Mouse (Mus musculus) midbrain, embryonic 14.5 days (tissue): ENCODE results near the gene Pigg. TPM values are rescaled to one million over a fixed set of nuclear protein-coding genes. Genes with fewer than 3 reads are reported as not detected.

Experiments
- ATAC-seq: fragments of 200-750 bp; cut with Nextera tagmentation; 2 replicates; pipeline ENCODE4 v1.8.0; 2017; ENCODE audit warnings: moderate number of reproducible peaks, moderate library complexity; ENCODE audit not compliant: low FRiP score, low TSS enrichment
- DNase-seq: peaks from one replicate; pipeline ENCODE4 v3.0.0-alpha.2; 2015
- H3K27ac ChIP-seq: fragments of 300-500 bp; sonication (generic); replicated peaks from 2 replicates; pipeline ENCODE4 v1.5.1; 2014; ENCODE audit warnings: mild to moderate bottlenecking, low read depth, low read length, moderate library complexity
- H3K27me3 ChIP-seq: fragments of 300-500 bp; sonication (generic); 2 replicates; pipeline ENCODE4 v1.6.1; 2014; ENCODE audit warnings: low read length, control low read depth, mixed read lengths; ENCODE audit not compliant: control insufficient read depth, insufficient read depth
- H3K36me3 ChIP-seq: fragments of 300-500 bp; sonication (generic); 2 replicates; pipeline ENCODE4 v1.6.1; 2014; ENCODE audit warnings: low read length, control low read depth; ENCODE audit not compliant: control insufficient read depth, insufficient read depth
- H3K4me1 ChIP-seq: fragments of 300-500 bp; sonication (generic); 2 replicates; pipeline ENCODE4 v1.6.1; 2014; ENCODE audit warnings: mild to moderate bottlenecking, antibody characterized with exemption, low read length, control low read depth; ENCODE audit not compliant: control insufficient read depth, insufficient read depth
- H3K4me2 ChIP-seq: fragments of 300-500 bp; sonication (generic); 2 replicates; pipeline ENCODE4 v1.6.1; 2014; ENCODE audit warnings: mild to moderate bottlenecking, low read length, moderate library complexity
- H3K4me3 ChIP-seq: fragments of 300-500 bp; sonication (generic); replicated peaks from 2 replicates; pipeline ENCODE4 v1.5.1; 2014; ENCODE audit warnings: low read depth, low read length
- H3K9ac ChIP-seq: fragments of 300-500 bp; sonication (generic); replicated peaks from 2 replicates; pipeline ENCODE4 v1.6.1; 2014; ENCODE audit warnings: mild to moderate bottlenecking, low read length, moderate library complexity
- H3K9me3 ChIP-seq: fragments of 300-500 bp; sonication (generic); 2 replicates; pipeline ENCODE4 v1.6.1; 2016; ENCODE audit warnings: low read length, control low read depth, mixed read lengths; ENCODE audit not compliant: control insufficient read depth
- WGBS: fragments of 180-500 bp; shearing (Covaris S2); extraction: QIAGEN DNeasy Blood & Tissue Kit; methylation state at CpG from one replicate; pipeline ENCODE4 v1.1.7; 2014; 5-methylcytosine and 5-hydroxymethylcytosine counted together
- polyA plus RNA-seq: library from polyadenylated mRNA; unstranded; fragments of >200 nt; fragmentation: Nextera tagmentation; extraction: Ambion mirVana; gene quantifications from 2 replicates; pipeline ENCODE4 v1.2.1, GENCODE M21; 2014

Gene Pigg
- polyA plus RNA-seq, 1 experiment from 2014 or later = 2.9 TPM

DNA sequence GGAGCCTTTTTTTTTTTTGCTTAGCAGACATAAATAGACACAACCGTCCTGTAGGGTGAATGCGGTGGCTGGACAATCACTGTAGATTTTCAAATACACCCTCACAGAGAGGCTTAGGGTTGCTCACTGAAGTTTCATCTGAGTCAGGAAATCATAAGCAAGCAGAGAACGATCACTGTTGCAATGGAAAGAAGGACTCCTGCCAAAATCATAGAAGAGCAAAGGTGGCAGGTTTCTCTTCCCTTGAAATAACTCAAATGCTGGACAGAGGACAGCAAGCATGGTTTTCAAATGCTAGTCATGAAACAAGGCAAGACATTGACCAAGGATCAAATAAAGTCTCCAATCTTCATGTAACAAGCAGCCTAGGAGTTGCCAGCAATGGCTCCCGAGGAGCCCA lies 65.9 kb downstream of the Pigg start:
- Histone ChIP-seq H3K36me3 (no peaks in the 10 kb centered on the region), H3K4me3 (no peak overlapping the region), H3K27ac (no peak overlapping the region), H3K4me2 (no peak overlapping the region), H3K9me3 (no peaks in the 10 kb centered on the region), H3K27me3 (no peaks in the 10 kb centered on the region), H3K4me1 (no peaks in the 10 kb centered on the region), H3K9ac (no peak overlapping the region)
- no peak for DNase-seq
- ATAC-seq = no peak
- WGBS = 89% methylated on average over 4 of the region's 4 CpGs

DNA sequence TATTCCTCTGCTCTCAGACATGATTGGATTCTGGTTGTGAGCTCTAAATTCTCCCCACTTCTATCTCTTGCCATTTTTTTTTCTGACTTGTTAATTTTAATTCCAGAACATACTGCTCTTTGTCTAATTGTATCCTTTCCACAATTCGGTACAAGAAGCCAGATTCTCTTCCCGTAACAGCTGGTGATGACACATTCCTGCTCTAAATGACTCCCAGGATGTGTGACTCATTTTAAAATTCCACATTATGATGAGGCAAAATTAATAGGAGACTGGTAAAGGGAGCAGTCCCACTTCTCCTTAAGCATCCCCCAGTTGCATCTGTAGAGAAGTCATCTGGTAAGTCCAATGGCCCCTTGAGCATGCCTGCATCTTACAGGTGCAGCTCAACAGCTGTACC lies 73.2 kb downstream of the Pigg start:
- Histone ChIP-seq H3K27me3 (no peaks in the 10 kb centered on the region), H3K9ac (no peak overlapping the region), H3K27ac (no peak overlapping the region), H3K36me3 (no peaks in the 10 kb centered on the region), H3K9me3 (no peaks in the 10 kb centered on the region), H3K4me2 (no peak overlapping the region), H3K4me1 (no peaks in the 10 kb centered on the region), H3K4me3 (no peak overlapping the region)
- 90% methylated on average over 2 of the region's 2 CpGs for WGBS
- DNase-seq = no peak
- ATAC-seq = no peak

DNA sequence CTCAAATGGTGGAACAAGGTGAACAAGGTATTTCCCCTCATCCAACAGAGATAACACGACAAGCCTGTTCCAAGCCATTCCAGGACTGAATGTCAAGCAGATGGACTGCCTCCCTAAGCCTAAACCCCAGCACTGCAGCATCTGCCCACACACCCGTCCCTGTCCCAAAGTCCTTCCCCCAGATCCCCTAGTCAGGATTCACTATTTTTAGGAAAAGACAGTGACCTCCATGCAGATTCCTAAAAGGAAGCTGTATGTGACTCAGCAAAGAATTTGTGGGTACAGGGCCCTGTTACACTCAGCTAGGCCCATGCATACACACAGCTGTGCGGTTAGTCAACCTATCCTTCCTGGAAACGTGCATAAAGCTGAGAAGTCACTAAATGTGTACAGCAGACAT lies 74.0 kb downstream of the Pigg start:
- DNase-seq (no peak), ATAC-seq (no peak)
- Histone ChIP-seq H3K4me1 (no peaks in the 10 kb centered on the region), H3K9ac (no peak overlapping the region), H3K27ac (no peak overlapping the region), H3K27me3 (no peaks in the 10 kb centered on the region), H3K4me3 (no peak overlapping the region), H3K36me3 (no peaks in the 10 kb centered on the region), H3K4me2 (no peak overlapping the region), H3K9me3 (no peaks in the 10 kb centered on the region)
- WGBS = 69% methylated on average over 4 of the region's 4 CpGs

- Histone ChIP-seq H3K9ac (no peak within 1 kb of the TSS), H3K27me3 (no peaks in the 10 kb centered on the region), H3K4me3 (no peak within 1 kb of the TSS), H3K9me3 (no peaks in the 10 kb centered on the region), H3K27ac (no peak within 1 kb of the TSS), H3K4me2 (no peak within 1 kb of the TSS), H3K4me1 (no peaks in the 10 kb centered on the region), H3K36me3 (no peaks in the 10 kb centered on the region)
- WGBS = 83% methylated on average over 7 of the region's 7 CpGs
- ATAC-seq (no peak), DNase-seq (no peak)
Measured at GRCm38 (mm10) chr5:108388201-108388600, 75.8 kb downstream of the Pigg start, which contains the start of gene Pde6b. TSS of gene Pde6b (plus strand) at chr5:108388391.

DNA sequence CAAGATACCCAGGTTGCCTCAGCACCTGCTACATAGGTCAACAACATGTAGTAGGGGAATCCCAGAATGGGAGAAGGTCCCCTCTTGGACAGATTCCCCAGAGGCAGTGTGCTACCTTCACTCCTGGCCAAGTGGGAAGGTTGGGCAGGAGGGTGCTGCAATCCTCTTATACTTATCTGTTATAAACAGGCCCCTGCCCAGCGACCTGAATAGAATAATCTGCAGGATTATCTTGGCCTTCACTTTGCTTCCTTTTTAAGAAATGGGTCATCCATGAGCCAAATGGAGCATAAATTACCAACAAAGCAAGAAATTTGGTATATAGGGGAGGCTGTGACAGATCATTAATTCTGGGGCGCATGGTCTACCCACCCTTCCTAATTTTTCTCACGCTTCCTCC lies 77.3 kb downstream of the Pigg start:
- H3K4me2 ChIP-seq = no peak overlapping the region
- 79% methylated on average over 3 of the region's 3 CpGs for WGBS
- ATAC-seq = no peak

More for the DNA sequence above, 77.3 kb downstream of the Pigg start:
- DNase-seq = no peak
- Histone ChIP-seq H3K27me3 (no peaks in the 10 kb centered on the region), H3K27ac (no peak overlapping the region), H3K4me1 (no peaks in the 10 kb centered on the region), H3K36me3 (no peaks in the 10 kb centered on the region), H3K9me3 (no peaks in the 10 kb centered on the region), H3K9ac (no peak overlapping the region), H3K4me3 (no peak overlapping the region)

Other genes with a start within 250 kb of the Pigg start
- 91.4 and 113 TPM in 2 replicates for gene Mtf2, start 246.9 kb upstream of the Pigg start, polyA plus RNA-seq
- 19.1 and 19.3 TPM in 2 replicates for gene Tmed5, start 180.0 kb upstream of the Pigg start, polyA plus RNA-seq
- gene Ccdc18, start 179.7 kb upstream of the Pigg start, polyA plus RNA-seq = 2.2 and 3.1 TPM in 2 replicates
- 43.2 and 55.0 TPM in 2 replicates for gene Dr1, start 43.7 kb upstream of the Pigg start, polyA plus RNA-seq
- 2.8 and 3.9 TPM in 2 replicates for gene Gm42517, start 55.3 kb downstream of the Pigg start, polyA plus RNA-seq
- gene Pde6b, start 75.8 kb downstream of the Pigg start, polyA plus RNA-seq = 0.34 TPM in 1 of 2 replicates, not detected in the other
- 376 and 494 TPM in 2 replicates for gene Atp5k, start 121.8 kb downstream of the Pigg start, polyA plus RNA-seq
- not detected in 2 replicates for gene Mfsd7a, start 136.3 kb downstream of the Pigg start, polyA plus RNA-seq
- gene Pcgf3, start 148.6 kb downstream of the Pigg start, polyA plus RNA-seq = 28.1 and 35.2 TPM in 2 replicates
- 60.3 and 76.9 TPM in 2 replicates for gene Cplx1, start 237.4 kb downstream of the Pigg start, polyA plus RNA-seq